Mouse (Mus musculus) thymus, adult 2 months (tissue): Measurements from ENCODE around the gene Lcp2.

Experiments used
- CTCF ChIP-seq: fragments of 200-500 bp; IDR thresholded peaks from 2 replicates; pipeline ENCODE4 v1.5.1; 2012; ENCODE audit warnings: mild to moderate bottlenecking, control low read depth, low read length, moderate library complexity, borderline replicate concordance; ENCODE audit not compliant: control insufficient read depth, poor library complexity, insufficient read depth; ENCODE audit errors: extremely low read depth
- POLR2A ChIP-seq: fragments of 200-500 bp; IDR thresholded peaks from 2 replicates; pipeline ENCODE4 v1.6.1; 2012; ENCODE audit warnings: mild to moderate bottlenecking, low read length, control low read depth, moderate library complexity; ENCODE audit not compliant: control insufficient read depth, poor library complexity, insufficient read depth; ENCODE audit errors: extremely low read depth

- TF ChIP-seq POLR2A (no peak), CTCF (no peak)
Observed at GRCm38 (mm10) chr11:34111940-34112339, 65.2 kb downstream of the Lcp2 start.
